Mouse (Mus musculus): Measurements from ENCODE around the gene Rnf123. TPM values are rescaled to one million over a fixed set of nuclear protein-coding genes. Genes with fewer than 3 reads are reported as not detected.

The Rnf123 gene
- polyA plus RNA-seq (2017; shearing (Covaris generic)), result 116 TPM

GRCm38 (mm10) chr9:108082988-108083431, at the start of gene Rnf123:
Rnf123 (minus strand) TSS chr9:108083346.

GRCm38 (mm10) chr9:108094184-108094941, 11.2 kb upstream of the Rnf123 start, which contains the start of gene Apeh:
Apeh (minus strand) TSS chr9:108094606.

GRCm38 (mm10) chr9:108080168-108080567, 3.0 kb downstream of the Rnf123 start, which contains the start of gene Mst1:
Mst1 (plus strand) TSS chr9:108080436.

GRCm38 (mm10) chr9:108052885-108053664, 30.1 kb downstream of the Rnf123 start, which contains the start of gene Amigo3:
Amigo3 (plus strand) TSS chr9:108053159.

GRCm38 (mm10) chr9:108049016-108049455, 34.1 kb downstream of the Rnf123 start, which contains the start of gene Gmppb:
Gmppb (plus strand) TSS chr9:108049242.

GRCm38 (mm10) chr9:108001922-108002770, 81.0 kb downstream of the Rnf123 start, which contains the start of gene Ip6k1:
Ip6k1 (plus strand) TSS chr9:108002501.

Other genes starting within 250 kb of the Rnf123 start
- 128 TPM for gene Rbm6, start 210.1 kb downstream of the Rnf123 start, polyA plus RNA-seq (2017; shearing (Covaris generic))
- 27.7 TPM for gene Mon1a, start 195.2 kb downstream of the Rnf123 start, polyA plus RNA-seq (2017; shearing (Covaris generic))
- gene Mst1r, start 176.5 kb downstream of the Rnf123 start, polyA plus RNA-seq (2017; shearing (Covaris generic)), result 0.25 TPM
- not detected for gene Actl11, start 154.9 kb downstream of the Rnf123 start, polyA plus RNA-seq (2017; shearing (Covaris generic))
- not detected for gene Camkv, start 147.7 kb downstream of the Rnf123 start, polyA plus RNA-seq (2017; shearing (Covaris generic))
- 4.1 TPM for gene Traip, start 133.2 kb downstream of the Rnf123 start, polyA plus RNA-seq (2017; shearing (Covaris generic))
- 179 TPM for gene Uba7, start 107.8 kb downstream of the Rnf123 start, polyA plus RNA-seq (2017; shearing (Covaris generic))
- not detected for gene Gm20661, start 100.3 kb downstream of the Rnf123 start, polyA plus RNA-seq (2017; shearing (Covaris generic))
- 1.8 TPM for gene Inka1, start 97.5 kb downstream of the Rnf123 start, polyA plus RNA-seq (2017; shearing (Covaris generic))
- gene Cdhr4, start 90.8 kb downstream of the Rnf123 start, polyA plus RNA-seq (2017; shearing (Covaris generic)), result 0.60 TPM
- not detected for gene Gm20662, start 87.0 kb downstream of the Rnf123 start, polyA plus RNA-seq (2017; shearing (Covaris generic))
- 202 TPM for gene Ip6k1, start 80.8 kb downstream of the Rnf123 start, polyA plus RNA-seq (2017; shearing (Covaris generic))
- gene Gmppb, start 34.1 kb downstream of the Rnf123 start, polyA plus RNA-seq (2017; shearing (Covaris generic)), result 14.5 TPM
- gene Amigo3, start 30.2 kb downstream of the Rnf123 start, polyA plus RNA-seq (2017; shearing (Covaris generic)), result 0.85 TPM
- gene Mst1, start 2.9 kb downstream of the Rnf123 start, polyA plus RNA-seq (2017; shearing (Covaris generic)), result 2.0 TPM
- gene Apeh, start 11.3 kb upstream of the Rnf123 start, polyA plus RNA-seq (2017; shearing (Covaris generic)), result 71.3 TPM
- 0.12 TPM for gene Bsn, start 107.0 kb upstream of the Rnf123 start, polyA plus RNA-seq (2017; shearing (Covaris generic))
- gene Dag1, start 180.6 kb upstream of the Rnf123 start, polyA plus RNA-seq (2017; shearing (Covaris generic)), result 25.2 TPM
- 2.8 TPM for gene Nicn1, start 207.1 kb upstream of the Rnf123 start, polyA plus RNA-seq (2017; shearing (Covaris generic))
- gene Amt, start 213.5 kb upstream of the Rnf123 start, polyA plus RNA-seq (2017; shearing (Covaris generic)), result 0.32 TPM
- gene Rhoa, start 222.8 kb upstream of the Rnf123 start, polyA plus RNA-seq (2017; shearing (Covaris generic)), result 480 TPM
- gene Tcta, start 222.8 kb upstream of the Rnf123 start, polyA plus RNA-seq (2017; shearing (Covaris generic)), result 8.6 TPM

All from naive thymus-derived CD4-positive, alpha-beta T cell, adult 5 months (primary cell).